Mouse (Mus musculus) brain, adult 2 months (tissue): ENCODE measurements around the gene Ifna9.
"Not testable (repeated sequence)": the region's sequence is repeated elsewhere in the genome, so short reads cannot be mapped to it uniquely, and the experiment has no call there.

Experiments used
- DNase-seq: peaks from one replicate; pipeline ENCODE4 v3.0.0; 2011; ENCODE audit warnings: low read depth, low spot score

The Ifna9 gene

GRCm38 (mm10) chr4:88592285-88592684 is at the start of gene Ifna9:
Gene Ifna9, minus strand, starts transcription at chr4:88592385.
- no peak for DNase-seq

- peak; percentile 100 for DNase-seq
These were observed 49.1 kb upstream of the Ifna9 start for GRCm38 (mm10) chr4:88641077-88641831.

GRCm38 (mm10) chr4:88640704-88641076 is 48.5 kb upstream of the Ifna9 start:
- no peak for DNase-seq

GRCm38 (mm10) chr4:88634311-88634710 is 42.1 kb upstream of the Ifna9 start, which contains the start of gene C87499:
Gene C87499, minus strand, starts transcription at chr4:88634411.
- DNase-seq: no peak

GRCm38 (mm10) chr4:88603276-88603675 is 11.1 kb upstream of the Ifna9 start, which contains the start of gene Ifna12:
Gene Ifna12, minus strand, starts transcription at chr4:88603376.
- no peak for DNase-seq

- no peak for DNase-seq
These were observed 20.5 kb downstream of the Ifna9 start, which contains the start of gene Ifna14 for GRCm38 (mm10) chr4:88571698-88572097. Gene Ifna14, minus strand, starts transcription at chr4:88571798.

GRCm38 (mm10) chr4:88561791-88562190 is 30.4 kb downstream of the Ifna9 start:
- peak; percentile 93 for DNase-seq

- not testable (repeated sequence) for DNase-seq
These were observed 34.0 kb downstream of the Ifna9 start, which contains the start of gene Ifna15 for GRCm38 (mm10) chr4:88558145-88558544. Gene Ifna15, minus strand, starts transcription at chr4:88558245.

GRCm38 (mm10) chr4:88550161-88550945 is 41.8 kb downstream of the Ifna9 start:
- DNase-seq: peak; percentile 89

- peak; percentile 72 for DNase-seq
These were observed 44.2 kb downstream of the Ifna9 start for GRCm38 (mm10) chr4:88547986-88548385.

- DNase-seq: peak; percentile 80
These were observed 48.4 kb downstream of the Ifna9 start for GRCm38 (mm10) chr4:88543649-88544234.
